In the genomic region with DNA sequence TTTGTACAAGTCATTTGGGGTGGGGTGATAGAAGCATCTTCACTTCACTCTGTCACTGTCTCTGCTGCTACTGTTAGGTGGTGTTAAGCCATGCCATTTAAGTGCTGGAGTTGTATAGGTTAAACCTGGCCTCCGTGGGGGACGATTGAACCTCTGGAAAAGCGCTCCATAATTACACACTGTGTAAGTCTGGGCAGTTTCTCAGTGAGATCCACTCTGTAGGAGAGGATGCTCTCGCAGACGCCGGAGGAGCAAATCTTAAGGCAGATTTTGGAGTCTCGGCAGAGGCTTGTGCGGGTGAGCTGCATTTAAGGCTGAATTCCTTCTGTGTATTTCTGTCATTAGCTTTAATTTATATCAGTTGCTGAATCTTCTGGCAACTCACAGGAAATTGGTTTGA, we compare ENCODE assay signal across 14 mouse cellular contexts.
"Had no signal": no experiment of that assay in that cellular context is flagged by ENCODE, and none has a peak within 500 bp of the region (broad histone marks: within the 10 kb centered on the region; RNA-seq: fewer than 3 reads in every experiment).

No protein-coding gene starts in this region.

- H3K9me3 ChIP-seq: midbrain, embryonic 12.5 days had no signal

- DNase-seq: kidney, adult 8-10 months; kidney, postnatal 4 days; lung, adult 18-20 months; retina, postnatal 1 day; right cerebral cortex, postnatal 4 days; spleen, adult 18-20 months; thymus, adult 18-20 months; thymus, postnatal 14 days had no signal

- H3K9ac ChIP-seq: liver, embryonic 14.5 days; midbrain, embryonic 12.5 days had no signal

- H3K4me3 ChIP-seq: layer of hippocampus, adult 2 months; left cerebral cortex, adult 2 months; midbrain, embryonic 12.5 days; myocyte had no signal

- H3K27me3 ChIP-seq: midbrain, embryonic 12.5 days had no signal

- ATAC-seq: intestine, postnatal 0 days had no signal

- H3K4me2 ChIP-seq: midbrain, embryonic 12.5 days had no signal

- H3K4me1 ChIP-seq: midbrain, embryonic 12.5 days had no signal

- H3K27ac ChIP-seq: layer of hippocampus, adult 2 months; left cerebral cortex, adult 2 months; liver, embryonic 14.5 days had no signal
